Comparison of ENCODE assay signal across 11 mouse cellular contexts in genomic region chr10:114415717-114416116, GRCm38 (mm10).
"Had no signal": no experiment of that assay in that cellular context is flagged by ENCODE, and none has a peak within 500 bp of the region (broad histone marks: within the 10 kb centered on the region; RNA-seq: fewer than 3 reads in every experiment).

No protein-coding gene starts in this region.

- DNase-seq: retina, postnatal 1 day; right cerebral cortex, postnatal 14 days; right cerebral cortex, postnatal 25 days; right cerebral cortex, postnatal 4 days; spleen, adult 18-20 months; thymus, adult 18-20 months; thymus, adult 2 months; thymus, postnatal 14 days; thymus, postnatal 25 days; thymus, postnatal 36 days; thymus, postnatal 4 days had no signal
